Mouse (Mus musculus) kidney, postnatal 0 days (tissue): Measurements from ENCODE around the gene Pgc. TPM values are rescaled to one million over a fixed set of nuclear protein-coding genes. Genes with fewer than 3 reads are reported as not detected.
A peak's percentile ranks its signal among the peaks of the same experiment; 100 is the strongest.

ENCODE experiments used
- ATAC-seq: fragments of 200-750 bp; cut with Nextera tagmentation; replicated peaks from 2 replicates; pipeline ENCODE4 v1.8.0; 2017; ENCODE audit warnings: low read depth, moderate number of reproducible peaks, moderate TSS enrichment, moderate library complexity; ENCODE audit not compliant: low FRiP score
- DNase-seq: peaks from one replicate; pipeline ENCODE4 v3.0.0-alpha.2; 2016; ENCODE audit warnings: low spot score
- H3K27ac ChIP-seq: fragments of 300-500 bp; sonication (generic); 2 replicates; pipeline ENCODE4 v1.5.1; 2014; ENCODE audit warnings: mild to moderate bottlenecking
- H3K27me3 ChIP-seq: fragments of 300-500 bp; sonication (generic); 2 replicates; pipeline ENCODE4 v1.6.1; 2014; ENCODE audit warnings: low read length, mixed read lengths; ENCODE audit not compliant: insufficient read depth
- H3K36me3 ChIP-seq: fragments of 300-500 bp; sonication (generic); 2 replicates; pipeline ENCODE4 v1.6.1; 2014; ENCODE audit warnings: low read length, mixed read lengths; ENCODE audit not compliant: insufficient read depth
- H3K4me1 ChIP-seq: fragments of 300-500 bp; sonication (generic); replicated peaks from 2 replicates; pipeline ENCODE4 v1.6.1; 2014; ENCODE audit warnings: antibody characterized with exemption, low read length, mixed read lengths; ENCODE audit not compliant: insufficient read depth
- H3K4me2 ChIP-seq: fragments of 300-500 bp; sonication (generic); 2 replicates; pipeline ENCODE4 v1.6.1; 2014; ENCODE audit warnings: mild to moderate bottlenecking, low read length, moderate library complexity, mixed read lengths
- H3K4me3 ChIP-seq: fragments of 300-500 bp; sonication (generic); replicated peaks from 2 replicates; pipeline ENCODE4 v1.5.1; 2014; ENCODE audit warnings: low read depth, low read length
- H3K9ac ChIP-seq: fragments of 300-500 bp; sonication (generic); 2 replicates; pipeline ENCODE4 v1.6.1; 2014; ENCODE audit warnings: low read depth, low read length
- H3K9me3 ChIP-seq: fragments of 300-500 bp; sonication (generic); replicated peaks from 2 replicates; pipeline ENCODE4 v1.6.1; 2016; ENCODE audit warnings: low read length, inconsistent platforms, mixed read lengths
- CTCF ChIP-seq: IDR thresholded peaks from 2 replicates; pipeline ENCODE4 v1.5.1; 2016; ENCODE audit warnings: antibody characterized with exemption, low read depth, mild to moderate bottlenecking, moderate library complexity
- WGBS: fragments of 180-500 bp; shearing (Covaris S2); extraction: QIAGEN DNeasy Blood & Tissue Kit; methylation state at CpG from one replicate; pipeline ENCODE4 v1.1.7; 2014; 5-methylcytosine and 5-hydroxymethylcytosine counted together
- polyA plus RNA-seq: library from polyadenylated mRNA; unstranded; fragments of >200 nt; fragmentation: Nextera tagmentation; extraction: Ambion mirVana; gene quantifications from 2 replicates; pipeline ENCODE4 v1.2.1, GENCODE M21; 2015

The Pgc gene
- polyA plus RNA-seq, 1 experiment from 2014 or later = 0.08 TPM

- Histone ChIP-seq H3K4me2 (peak overlapping the region; percentile 75), H3K36me3 (peaks cover 5% of the 10 kb centered on the region; the same call in 1 of the 2 replicates), H3K27ac (peak overlapping the region; percentile 61; the same call in 1 of the 2 replicates), H3K4me1 (peaks cover 5% of the 10 kb centered on the region; the same call in 1 of the 2 replicates), H3K9ac (peak overlapping the region; percentile 84), H3K9me3 (no peaks in the 10 kb centered on the region), H3K4me3 (peak overlapping the region; percentile 87), H3K27me3 (no peaks in the 10 kb centered on the region)
- ATAC-seq (0 out of 2 replicates have a peak, but pooled peaks have one; percentile 0), DNase-seq (peak; percentile 56)
- TF ChIP-seq CTCF = no peak
- WGBS = 2% methylated on average over 16 of the region's 23 CpGs
Observed at GRCm38 (mm10) chr17:47695337-47695710, 31.3 kb upstream of the Pgc start.

GRCm38 (mm10) chr17:47698156-47698555, 28.5 kb upstream of the Pgc start:
- H3K4me2 ChIP-seq = no peak overlapping the region
- no peak for ATAC-seq
- WGBS = 82% methylated on average over 10 of the region's 10 CpGs
- peaks cover 5% of the 10 kb centered on the region; the same call in 1 of the 2 replicates for H3K4me1 ChIP-seq
- H3K27ac ChIP-seq = no peak overlapping the region
- H3K36me3 ChIP-seq = peaks cover 12% of the 10 kb centered on the region
- no peak overlapping the region for H3K4me3 ChIP-seq
- no peaks in the 10 kb centered on the region for H3K9me3 ChIP-seq
- H3K27me3 ChIP-seq = no peaks in the 10 kb centered on the region
- no peak for TF ChIP-seq CTCF
- H3K9ac ChIP-seq = no peak overlapping the region
- peak; percentile 21 for DNase-seq

- no peak overlapping the region for H3K27ac ChIP-seq
- H3K4me2 ChIP-seq = no peak overlapping the region
- no peaks in the 10 kb centered on the region for H3K27me3 ChIP-seq
- DNase-seq = no peak
- H3K9me3 ChIP-seq = no peaks in the 10 kb centered on the region
- peaks cover 5% of the 10 kb centered on the region; the same call in 1 of the 2 replicates for H3K4me1 ChIP-seq
- H3K9ac ChIP-seq = no peak overlapping the region
- WGBS = 65% methylated on average over 2 of the region's 2 CpGs
- H3K36me3 ChIP-seq = peaks cover 19% of the 10 kb centered on the region
- no peak for TF ChIP-seq CTCF
- no peak for ATAC-seq
- no peak overlapping the region for H3K4me3 ChIP-seq
Observed at GRCm38 (mm10) chr17:47699055-47699454, 27.6 kb upstream of the Pgc start.

- Histone ChIP-seq H3K4me3 (no peak overlapping the region), H3K4me2 (no peak overlapping the region), H3K9me3 (no peaks in the 10 kb centered on the region), H3K4me1 (no peaks in the 10 kb centered on the region), H3K36me3 (peaks cover 19% of the 10 kb centered on the region), H3K9ac (no peak overlapping the region), H3K27ac (no peak overlapping the region), H3K27me3 (no peaks in the 10 kb centered on the region)
- ATAC-seq (no peak), DNase-seq (no peak)
- TF ChIP-seq CTCF = no peak
- 76% methylated on average over 9 of the region's 9 CpGs for WGBS
Observed at GRCm38 (mm10) chr17:47701793-47702192, 24.8 kb upstream of the Pgc start.

GRCm38 (mm10) chr17:47702548-47703345, 23.9 kb upstream of the Pgc start:
- no peak overlapping the region for H3K27ac ChIP-seq

GRCm38 (mm10) chr17:47703556-47703955, 23.1 kb upstream of the Pgc start:
- no peak for TF ChIP-seq CTCF
- Histone ChIP-seq H3K9me3 (no peaks in the 10 kb centered on the region), H3K4me2 (no peak overlapping the region), H3K27ac (no peak overlapping the region), H3K4me1 (no peaks in the 10 kb centered on the region), H3K27me3 (no peaks in the 10 kb centered on the region), H3K36me3 (peaks cover 19% of the 10 kb centered on the region), H3K9ac (no peak overlapping the region), H3K4me3 (no peak overlapping the region)
- no peak for ATAC-seq
- WGBS = 42% methylated on average over 20 of the region's 20 CpGs
- no peak for DNase-seq

More at GRCm38 (mm10) chr17:47702548-47703345, 23.9 kb upstream of the Pgc start:
- H3K27me3 ChIP-seq = no peaks in the 10 kb centered on the region
- peaks cover 19% of the 10 kb centered on the region for H3K36me3 ChIP-seq
- no peaks in the 10 kb centered on the region for H3K4me1 ChIP-seq
- no peak for ATAC-seq
- H3K4me3 ChIP-seq = no peak overlapping the region
- TF ChIP-seq CTCF = no peak
- DNase-seq = no peak
- no peak overlapping the region for H3K4me2 ChIP-seq
- H3K9ac ChIP-seq = no peak overlapping the region
- WGBS = 56% methylated on average over 28 of the region's 28 CpGs
- H3K9me3 ChIP-seq = no peaks in the 10 kb centered on the region
